Comparison of ENCODE assay signal across 10 mouse cellular contexts in genomic region chr17:14942181-14942580, GRCm38 (mm10). TPM values are rescaled to one million over a fixed set of nuclear protein-coding genes. Genes with fewer than 3 reads are reported as not detected.
DNase-seq lines count a peak whose midpoint lies in the region; ATAC-seq and TF ChIP-seq lines count a peak whose summit lies in the region.
"Not testable (repeated sequence)": the region's sequence is repeated elsewhere in the genome, so short reads cannot be mapped to it uniquely, and the experiment has no call there.
"Had no signal": no experiment of that assay in that cellular context is flagged by ENCODE, and none has a peak within 500 bp of the region (broad histone marks: within the 10 kb centered on the region; RNA-seq: fewer than 3 reads in every experiment).

No protein-coding gene starts in this region.

- H3K27ac ChIP-seq in bone marrow macrophage, adult 2 months (ENCODE audit: insufficient read depth, low read depth, low read length), result peak overlapping the region; percentile 26
- H3K27ac ChIP-seq in embryonic facial prominence, embryonic 12.5 days; hindbrain, embryonic 14.5 days; liver, embryonic 16.5 days (ENCODE audit: low read length); midbrain, embryonic 16.5 days (ENCODE audit: low read length): not testable (repeated sequence)

- TF ChIP-seq POLR2A in bone marrow macrophage, adult 2 months (IDR thresholded peaks at IDR 0.05; ENCODE audit: borderline replicate concordance, low read depth, low read length), result not testable (repeated sequence)

- peak overlapping the region; percentile 85 for H3K4me3 ChIP-seq in bone marrow macrophage, adult 2 months (ENCODE audit: insufficient read depth, low read length)
- peak overlapping the region; percentile 87 for H3K4me3 ChIP-seq in embryonic facial prominence, embryonic 12.5 days
- H3K4me3 ChIP-seq in hindbrain, embryonic 14.5 days (replicated peaks; ENCODE audit: low read length), result peak overlapping the region; percentile 94
- H3K4me3 ChIP-seq in liver, embryonic 16.5 days (ENCODE audit: low read depth, low read length), result peak overlapping the region; percentile 72; the same call in 1 of the 2 replicates
- peak overlapping the region; percentile 89 for H3K4me3 ChIP-seq in midbrain, embryonic 16.5 days (ENCODE audit: low read depth, low read length)

- not testable (repeated sequence) for ATAC-seq in embryonic facial prominence, embryonic 12.5 days (ENCODE audit: insufficient number of reproducible peaks, insufficient read depth, low FRiP score, low TSS enrichment); hindbrain, embryonic 14.5 days (ENCODE audit: low FRiP score); liver, embryonic 16.5 days (ENCODE audit: low read depth); midbrain, embryonic 16.5 days

- H3K36me3 ChIP-seq in embryonic facial prominence, embryonic 12.5 days, result peaks cover 19% of the 10 kb centered on the region; the same call in 1 of the 2 replicates
- peaks cover 26% of the 10 kb centered on the region for H3K36me3 ChIP-seq in hindbrain, embryonic 14.5 days (replicated peaks; ENCODE audit: control insufficient read depth, insufficient read depth)
- H3K36me3 ChIP-seq in liver, embryonic 16.5 days (ENCODE audit: control insufficient read depth, insufficient read depth), result peaks cover 11% of the 10 kb centered on the region
- H3K36me3 ChIP-seq in midbrain, embryonic 16.5 days (ENCODE audit: control insufficient read depth, insufficient read depth, low read length), result not testable (repeated sequence)

- TF ChIP-seq CTCF in bone marrow macrophage, adult 2 months (IDR thresholded peaks at IDR 0.05; ENCODE audit: low read depth, low read length), result not testable (repeated sequence)

- H3K9ac ChIP-seq in embryonic facial prominence, embryonic 12.5 days, result peak overlapping the region; percentile 83
- peak overlapping the region; percentile 86 for H3K9ac ChIP-seq in hindbrain, embryonic 14.5 days
- H3K9ac ChIP-seq in liver, embryonic 16.5 days (ENCODE audit: low read depth, low read length), result not testable (repeated sequence)
- H3K9ac ChIP-seq in midbrain, embryonic 16.5 days (ENCODE audit: low read depth, low read length), result peak overlapping the region; percentile 69

- not testable (repeated sequence) for H3K9me3 ChIP-seq in embryonic facial prominence, embryonic 12.5 days; hindbrain, embryonic 14.5 days (ENCODE audit: control insufficient read depth, low read length); liver, embryonic 16.5 days (replicated peaks; ENCODE audit: control insufficient read depth, low read length); midbrain, embryonic 16.5 days (replicated peaks; ENCODE audit: control insufficient read depth, low read length, poor library complexity, severe bottlenecking)

- DNase-seq in heart, adult 11 months, result peak; percentile 92
- not testable (repeated sequence) for DNase-seq in hindbrain, embryonic 14.5 days (ENCODE audit: low spot score)
- peak; percentile 16 for DNase-seq in layer of hippocampus, adult 11-12 months (ENCODE audit: low spot score)
- DNase-seq in thymus, postnatal 4 days, result peak; percentile 8

- not testable (repeated sequence) for H3K27me3 ChIP-seq in embryonic facial prominence, embryonic 12.5 days; hindbrain, embryonic 14.5 days (ENCODE audit: control insufficient read depth, insufficient read depth, low read length); liver, embryonic 16.5 days (ENCODE audit: control insufficient read depth, insufficient read depth, low read depth, low read length); midbrain, embryonic 16.5 days (ENCODE audit: control insufficient read depth, insufficient read depth, low read depth, low read length)

- 64% methylated on average over 6 of the region's 6 CpGs for WGBS in embryonic facial prominence, embryonic 12.5 days
- 61% methylated on average over 6 of the region's 6 CpGs for WGBS in hindbrain, embryonic 14.5 days
- 52% methylated on average over 6 of the region's 6 CpGs for WGBS in liver, embryonic 16.5 days (ENCODE audit: insufficient replicate concordance)
- WGBS in midbrain, embryonic 16.5 days, result 61% methylated on average over 6 of the region's 6 CpGs

- H3K4me1 ChIP-seq in bone marrow macrophage, adult 2 months (ENCODE audit: control insufficient read depth, insufficient read depth, low read length), result not testable (repeated sequence)
- H3K4me1 ChIP-seq in embryonic facial prominence, embryonic 12.5 days, result peaks cover 16% of the 10 kb centered on the region
- H3K4me1 ChIP-seq in hindbrain, embryonic 14.5 days (replicated peaks; ENCODE audit: control insufficient read depth, insufficient read depth, low read length), result peaks cover 23% of the 10 kb centered on the region
- H3K4me1 ChIP-seq in liver, embryonic 16.5 days (ENCODE audit: control insufficient read depth, low read depth, low read length), result peaks cover 16% of the 10 kb centered on the region
- peaks cover 21% of the 10 kb centered on the region for H3K4me1 ChIP-seq in midbrain, embryonic 16.5 days (ENCODE audit: control insufficient read depth, insufficient read depth, low read length)

- H3K4me2 ChIP-seq in embryonic facial prominence, embryonic 12.5 days (replicated peaks), result peak overlapping the region; percentile 95
- peak overlapping the region; percentile 88 for H3K4me2 ChIP-seq in hindbrain, embryonic 14.5 days (replicated peaks)
- peak overlapping the region; percentile 93 for H3K4me2 ChIP-seq in liver, embryonic 16.5 days (ENCODE audit: low read depth, low read length)
- peak overlapping the region; percentile 69 for H3K4me2 ChIP-seq in midbrain, embryonic 16.5 days (ENCODE audit: low read length)

RNA-seq across cellular contexts. Expression of gene Wdr27, which starts 0.8 kb away (rescaled TPM):
- polyA plus RNA-seq in bone marrow macrophage, adult 2 months (2012; ENCODE audit: insufficient read depth, insufficient read length, missing spikeins), result 1.9 and 3.8 TPM in 2 replicates
- polyA plus RNA-seq in embryonic facial prominence, embryonic 12.5 days (2016; fragmentation: Nextera tagmentation; extraction: Ambion mirVana), result 4.7 and 5.8 TPM in 2 replicates
- polyA plus RNA-seq in hindbrain, embryonic 14.5 days (2014; fragmentation: Nextera tagmentation; extraction: Ambion mirVana), result 7.2 and 9.8 TPM in 2 replicates
- polyA plus RNA-seq in liver, embryonic 16.5 days (2015; fragmentation: Nextera tagmentation; extraction: Ambion mirVana), result 1.2 and 1.5 TPM in 2 replicates
- 8.8 and 9.2 TPM in 2 replicates for polyA plus RNA-seq in midbrain, embryonic 16.5 days (2015; fragmentation: Nextera tagmentation; extraction: Ambion mirVana)

RNA-seq across cellular contexts. Expression of gene 1600012H06Rik, which starts 0.8 kb away (rescaled TPM):
- polyA plus RNA-seq in bone marrow macrophage, adult 2 months (2012; ENCODE audit: insufficient read depth, insufficient read length, missing spikeins), result 39.2 and 42.5 TPM in 2 replicates
- polyA plus RNA-seq in embryonic facial prominence, embryonic 12.5 days (2016; fragmentation: Nextera tagmentation; extraction: Ambion mirVana), result 30.7 and 33.3 TPM in 2 replicates
- 25.6 and 26.6 TPM in 2 replicates for polyA plus RNA-seq in hindbrain, embryonic 14.5 days (2014; fragmentation: Nextera tagmentation; extraction: Ambion mirVana)
- 12.2 and 13.9 TPM in 2 replicates for polyA plus RNA-seq in liver, embryonic 16.5 days (2015; fragmentation: Nextera tagmentation; extraction: Ambion mirVana)
- polyA plus RNA-seq in midbrain, embryonic 16.5 days (2015; fragmentation: Nextera tagmentation; extraction: Ambion mirVana), result 24.1 and 26.2 TPM in 2 replicates

RNA-seq across cellular contexts. Expression of gene Phf10, which starts 18.9 kb away (rescaled TPM):
- 63.5 and 66.4 TPM in 2 replicates for polyA plus RNA-seq in bone marrow macrophage, adult 2 months (2012; ENCODE audit: insufficient read depth, insufficient read length, missing spikeins)
- 34.3 and 34.7 TPM in 2 replicates for polyA plus RNA-seq in embryonic facial prominence, embryonic 12.5 days (2016; fragmentation: Nextera tagmentation; extraction: Ambion mirVana)
- polyA plus RNA-seq in hindbrain, embryonic 14.5 days (2014; fragmentation: Nextera tagmentation; extraction: Ambion mirVana), result 19.7 and 22.6 TPM in 2 replicates
- polyA plus RNA-seq in liver, embryonic 16.5 days (2015; fragmentation: Nextera tagmentation; extraction: Ambion mirVana), result 76.5 and 82.2 TPM in 2 replicates
- polyA plus RNA-seq in midbrain, embryonic 16.5 days (2015; fragmentation: Nextera tagmentation; extraction: Ambion mirVana), result 12.8 and 14.2 TPM in 2 replicates

RNA-seq across cellular contexts. Expression of gene 9030025P20Rik, which starts 36.1 kb away (rescaled TPM):
- polyA plus RNA-seq in bone marrow macrophage, adult 2 months (2012; ENCODE audit: insufficient read depth, insufficient read length, missing spikeins), result 34.4 and 36.8 TPM in 2 replicates
- 11.1 and 12.2 TPM in 2 replicates for polyA plus RNA-seq in embryonic facial prominence, embryonic 12.5 days (2016; fragmentation: Nextera tagmentation; extraction: Ambion mirVana)
- 4.2 and 7.5 TPM in 2 replicates for polyA plus RNA-seq in hindbrain, embryonic 14.5 days (2014; fragmentation: Nextera tagmentation; extraction: Ambion mirVana)
- polyA plus RNA-seq in liver, embryonic 16.5 days (2015; fragmentation: Nextera tagmentation; extraction: Ambion mirVana), result 3.5 and 3.6 TPM in 2 replicates
- polyA plus RNA-seq in midbrain, embryonic 16.5 days (2015; fragmentation: Nextera tagmentation; extraction: Ambion mirVana), result 8.6 and 10.0 TPM in 2 replicates

RNA-seq across cellular contexts. Expression of gene Gm3417, which starts 36.4 kb away (rescaled TPM):
- polyA plus RNA-seq in bone marrow macrophage, adult 2 months (2012; ENCODE audit: insufficient read depth, insufficient read length, missing spikeins), result not detected in 2 replicates
- polyA plus RNA-seq in embryonic facial prominence, embryonic 12.5 days (2016; fragmentation: Nextera tagmentation; extraction: Ambion mirVana), result not detected in 2 replicates
- 0.71 TPM in 1 of 2 replicates, not detected in the other for polyA plus RNA-seq in hindbrain, embryonic 14.5 days (2014; fragmentation: Nextera tagmentation; extraction: Ambion mirVana)
- 0.14 and 0.74 TPM in 2 replicates for polyA plus RNA-seq in liver, embryonic 16.5 days (2015; fragmentation: Nextera tagmentation; extraction: Ambion mirVana)
- 0.66 TPM in 1 of 2 replicates, not detected in the other for polyA plus RNA-seq in midbrain, embryonic 16.5 days (2015; fragmentation: Nextera tagmentation; extraction: Ambion mirVana)
- polyA plus RNA-seq: frontal cortex, adult 2 months; urinary bladder, adult 2 months had no signal
